Mouse (Mus musculus): ENCODE data around the gene Zfp59. TPM values are rescaled to one million over a fixed set of nuclear protein-coding genes. Genes with fewer than 3 reads are reported as not detected.
A peak's percentile ranks its signal among the peaks of the same experiment; 100 is the strongest.

Zfp59 gene
- polyA plus RNA-seq, 2 experiments = 4.4 to 9.4 TPM

DNA sequence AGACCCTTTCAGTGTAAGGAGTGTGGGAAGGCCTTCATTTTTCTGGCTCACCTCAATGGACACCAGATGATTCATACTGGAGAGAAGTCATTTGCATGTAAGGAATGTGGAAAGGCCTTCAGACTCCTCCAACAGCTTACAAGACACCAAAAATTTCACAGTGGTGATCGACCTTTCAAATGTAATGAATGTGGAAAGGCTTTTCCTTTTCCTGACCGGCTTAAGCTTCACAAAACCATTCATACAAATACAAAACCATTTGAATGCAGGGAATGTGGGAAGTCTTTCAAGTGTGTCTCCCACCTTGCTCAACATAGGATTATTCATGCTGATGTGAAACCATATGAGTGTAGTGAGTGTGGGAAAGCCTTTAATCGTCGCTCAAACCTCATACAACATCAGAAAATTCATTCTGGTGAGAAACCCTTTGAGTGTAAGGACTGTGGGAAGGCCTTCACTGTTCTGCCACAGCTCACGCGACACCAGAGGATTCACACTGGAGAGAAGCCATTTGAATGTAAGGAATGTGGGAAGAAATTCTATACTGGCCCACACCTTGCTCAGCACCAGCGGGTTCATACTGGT, 19.8 kb upstream of the Zfp59 start:
- ATAC-seq (ENCODE audit: low FRiP score, low read depth) (no peak), DNase-seq (ENCODE audit: low spot score) (no peak)
- Histone ChIP-seq H3K4me3 (replicated peaks; ENCODE audit: low read length) (no peak overlapping the region), H3K4me2 (replicated peaks; ENCODE audit: low read depth, low read length, severe bottlenecking) (no peak overlapping the region), H3K9me3 (ENCODE audit: control insufficient read depth, low read length) (no peaks in the 10 kb centered on the region), H3K4me1 (ENCODE audit: control insufficient read depth, insufficient read depth, low read length) (no peaks in the 10 kb centered on the region), H3K9ac (ENCODE audit: low read depth, low read length, severe bottlenecking) (no peak overlapping the region), H3K27ac (replicated peaks; ENCODE audit: low read depth, low read length) (no peak overlapping the region), H3K36me3 (ENCODE audit: control insufficient read depth, insufficient read depth, low read length) (peaks cover 30% of the 10 kb centered on the region), H3K27me3 (ENCODE audit: control insufficient read depth, insufficient read depth, low read length) (no peaks in the 10 kb centered on the region)
- TF ChIP-seq POLR2A (IDR thresholded peaks at IDR 0.05; ENCODE audit: borderline replicate concordance, extremely low read depth, insufficient read depth, insufficient read length) = no peak
- WGBS = 96% methylated on average over 7 of the region's 7 CpGs

- DNase-seq (ENCODE audit: low spot score) (no peak), ATAC-seq (ENCODE audit: low FRiP score, low read depth) (no peak)
- Histone ChIP-seq H3K4me3 (replicated peaks; ENCODE audit: low read length) (no peak overlapping the region), H3K4me2 (replicated peaks; ENCODE audit: low read depth, low read length, severe bottlenecking) (no peak overlapping the region), H3K36me3 (ENCODE audit: control insufficient read depth, insufficient read depth, low read length) (peaks cover 18% of the 10 kb centered on the region), H3K9ac (ENCODE audit: low read depth, low read length, severe bottlenecking) (no peak overlapping the region), H3K4me1 (ENCODE audit: control insufficient read depth, insufficient read depth, low read length) (no peaks in the 10 kb centered on the region), H3K27ac (replicated peaks; ENCODE audit: low read depth, low read length) (no peak overlapping the region), H3K27me3 (ENCODE audit: control insufficient read depth, insufficient read depth, low read length) (no peaks in the 10 kb centered on the region), H3K9me3 (ENCODE audit: control insufficient read depth, low read length) (peaks cover 7% of the 10 kb centered on the region; the same call in 1 of the 2 replicates)
- no peak for TF ChIP-seq POLR2A (IDR thresholded peaks at IDR 0.05; ENCODE audit: borderline replicate concordance, extremely low read depth, insufficient read depth, insufficient read length)
These were observed 15.8 kb upstream of the Zfp59 start for GRCm38 (mm10) chr7:27822611-27823010.

DNA sequence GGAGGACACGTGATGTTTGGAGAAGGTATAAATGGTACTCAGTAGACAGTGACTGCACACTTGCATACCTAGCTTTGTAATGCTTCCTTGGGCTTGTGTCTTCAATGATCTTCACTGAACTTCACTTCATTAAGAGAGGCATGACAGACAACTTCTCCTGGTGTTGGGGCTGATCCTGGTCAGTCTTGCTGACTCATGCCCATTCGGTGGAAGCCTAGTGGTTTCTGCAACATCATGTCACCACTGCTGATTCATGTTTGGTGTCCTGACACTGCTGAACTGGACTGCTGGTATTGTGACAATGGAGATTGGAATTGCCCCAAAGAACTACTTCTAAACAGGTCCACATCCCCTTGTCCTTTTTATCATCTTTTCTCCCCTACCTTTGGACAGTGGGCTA, 4.3 kb upstream of the Zfp59 start:
- DNase-seq (ENCODE audit: low spot score) (no peak), ATAC-seq (ENCODE audit: low FRiP score, low read depth) (no peak)
- H3K4me1 ChIP-seq (ENCODE audit: control insufficient read depth, insufficient read depth, low read length) = no peaks in the 10 kb centered on the region
- 75% methylated on average over 2 of the region's 2 CpGs for WGBS
- H3K9me3 ChIP-seq (ENCODE audit: control insufficient read depth, low read length) = no peaks in the 10 kb centered on the region
- H3K4me2 ChIP-seq (replicated peaks; ENCODE audit: low read depth, low read length, severe bottlenecking) = no peak overlapping the region
- no peak for TF ChIP-seq POLR2A (IDR thresholded peaks at IDR 0.05; ENCODE audit: borderline replicate concordance, extremely low read depth, insufficient read depth, insufficient read length)
- no peak overlapping the region for H3K27ac ChIP-seq (replicated peaks; ENCODE audit: low read depth, low read length)
- H3K36me3 ChIP-seq (ENCODE audit: control insufficient read depth, insufficient read depth, low read length) = no peaks in the 10 kb centered on the region
- no peak overlapping the region for H3K9ac ChIP-seq (ENCODE audit: low read depth, low read length, severe bottlenecking)
- H3K4me3 ChIP-seq (replicated peaks; ENCODE audit: low read length) = no peak overlapping the region
- H3K27me3 ChIP-seq (ENCODE audit: control insufficient read depth, insufficient read depth, low read length) = no peaks in the 10 kb centered on the region

- ATAC-seq (ENCODE audit: low FRiP score, low read depth) = no peak; the same call in 1 of the 2 replicates
- Histone ChIP-seq H3K36me3 (ENCODE audit: control insufficient read depth, insufficient read depth, low read length) (no peaks in the 10 kb centered on the region), H3K9me3 (ENCODE audit: control insufficient read depth, low read length) (no peaks in the 10 kb centered on the region), H3K4me3 (replicated peaks; ENCODE audit: low read length) (peak overlapping the region; percentile 52), H3K4me2 (replicated peaks; ENCODE audit: low read depth, low read length, severe bottlenecking) (peak overlapping the region; percentile 61), H3K27me3 (ENCODE audit: control insufficient read depth, insufficient read depth, low read length) (no peaks in the 10 kb centered on the region), H3K9ac (ENCODE audit: low read depth, low read length, severe bottlenecking) (peak overlapping the region; percentile 66), H3K27ac (replicated peaks; ENCODE audit: low read depth, low read length) (peak overlapping the region; percentile 80), H3K4me1 (ENCODE audit: control insufficient read depth, insufficient read depth, low read length) (no peaks in the 10 kb centered on the region)
- peak; percentile 26 for DNase-seq (ENCODE audit: low spot score)
- WGBS = 28% methylated on average over 6 of the region's 6 CpGs
- no peak for TF ChIP-seq POLR2A (IDR thresholded peaks at IDR 0.05; ENCODE audit: borderline replicate concordance, extremely low read depth, insufficient read depth, insufficient read length)
These were observed 511 bp upstream of the Zfp59 start for GRCm38 (mm10) chr7:27837896-27838295.

GRCm38 (mm10) chr7:27839596-27839995, 1.2 kb downstream of the Zfp59 start:
- H3K4me3 ChIP-seq (replicated peaks; ENCODE audit: low read length) = no peak overlapping the region
- H3K9me3 ChIP-seq (ENCODE audit: control insufficient read depth, low read length) = no peaks in the 10 kb centered on the region
- H3K27me3 ChIP-seq (ENCODE audit: control insufficient read depth, insufficient read depth, low read length) = no peaks in the 10 kb centered on the region
- ATAC-seq (ENCODE audit: low FRiP score, low read depth) = no peak
- H3K27ac ChIP-seq (replicated peaks; ENCODE audit: low read depth, low read length) = no peak overlapping the region
- no peak overlapping the region for H3K9ac ChIP-seq (ENCODE audit: low read depth, low read length, severe bottlenecking)
- no peak for TF ChIP-seq POLR2A (IDR thresholded peaks at IDR 0.05; ENCODE audit: borderline replicate concordance, extremely low read depth, insufficient read depth, insufficient read length)
- DNase-seq (ENCODE audit: low spot score) = no peak
- 96% methylated on average over 7 of the region's 7 CpGs for WGBS
- no peaks in the 10 kb centered on the region for H3K4me1 ChIP-seq (ENCODE audit: control insufficient read depth, insufficient read depth, low read length)
- H3K4me2 ChIP-seq (replicated peaks; ENCODE audit: low read depth, low read length, severe bottlenecking) = no peak overlapping the region
- H3K36me3 ChIP-seq (ENCODE audit: control insufficient read depth, insufficient read depth, low read length) = peaks cover 5% of the 10 kb centered on the region

DNA sequence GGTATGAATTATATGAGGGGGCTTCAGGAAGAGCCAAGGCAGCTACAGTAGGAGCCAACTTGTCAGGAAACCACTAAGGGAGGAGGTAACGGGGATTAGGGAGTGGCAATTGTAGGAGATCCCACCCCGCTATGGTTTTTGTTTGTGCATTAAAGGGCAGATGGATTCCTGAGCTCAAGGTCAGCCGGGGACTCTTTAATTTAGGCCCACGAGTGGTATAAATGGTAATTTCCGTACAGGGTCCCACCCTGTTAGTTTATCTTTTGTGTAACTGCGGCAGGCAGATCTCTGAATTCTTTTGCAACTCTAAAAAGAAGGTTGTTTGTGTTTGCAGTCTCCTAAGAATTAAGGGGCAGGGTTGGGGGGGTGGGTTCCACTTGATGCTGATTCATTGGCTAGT, 1.7 kb downstream of the Zfp59 start:
- 87% methylated on average over 6 of the region's 6 CpGs for WGBS
- Histone ChIP-seq H3K27me3 (ENCODE audit: control insufficient read depth, insufficient read depth, low read length) (no peaks in the 10 kb centered on the region), H3K27ac (replicated peaks; ENCODE audit: low read depth, low read length) (no peak overlapping the region), H3K4me1 (ENCODE audit: control insufficient read depth, insufficient read depth, low read length) (no peaks in the 10 kb centered on the region), H3K9ac (ENCODE audit: low read depth, low read length, severe bottlenecking) (no peak overlapping the region), H3K4me2 (replicated peaks; ENCODE audit: low read depth, low read length, severe bottlenecking) (no peak overlapping the region), H3K36me3 (ENCODE audit: control insufficient read depth, insufficient read depth, low read length) (peaks cover 10% of the 10 kb centered on the region), H3K4me3 (replicated peaks; ENCODE audit: low read length) (no peak overlapping the region), H3K9me3 (ENCODE audit: control insufficient read depth, low read length) (no peaks in the 10 kb centered on the region)
- DNase-seq (ENCODE audit: low spot score) = no peak
- ATAC-seq (ENCODE audit: low FRiP score, low read depth) = no peak
- no peak for TF ChIP-seq POLR2A (IDR thresholded peaks at IDR 0.05; ENCODE audit: borderline replicate concordance, extremely low read depth, insufficient read depth, insufficient read length)

All from limb, embryonic 14.5 days (tissue).